Mouse (Mus musculus) gastrocnemius, postnatal 10 days (tissue): ENCODE measurements at regions not wholly inside any gene's neighbourhood (a gene's known extent, or its start where the extent isn't known, plus 50 kb on each side); places are given as distances from the start of the nearest gene placed in this dataset.
A peak's percentile ranks its signal among the peaks of the same experiment; 100 is the strongest.

Source experiments
- DNase-seq: peaks from one replicate; pipeline ENCODE4 v3.0.0; 2021; ENCODE audit warnings: mixed read lengths

DNA sequence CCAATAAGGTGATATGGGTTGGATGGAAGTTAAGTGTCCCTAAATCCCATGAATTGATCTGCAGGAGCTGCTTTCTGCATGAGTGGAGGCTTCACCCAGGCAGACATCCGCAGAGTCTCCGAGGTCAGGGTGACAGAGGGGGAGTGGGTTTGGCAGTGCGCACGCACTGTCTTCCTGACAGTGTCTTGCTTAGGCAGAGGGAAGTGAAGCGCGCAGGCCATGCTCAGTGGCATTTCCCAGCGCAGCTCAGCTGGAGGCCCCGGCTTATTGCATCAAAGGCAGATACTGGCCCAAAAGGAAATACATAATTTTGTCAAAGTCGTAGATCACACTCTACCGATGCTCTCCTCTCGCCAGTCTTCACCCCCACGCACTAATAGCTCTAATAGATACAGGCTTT, 252.7 kb upstream of the Dnajc24 start:
- DNase-seq: no peak

DNA sequence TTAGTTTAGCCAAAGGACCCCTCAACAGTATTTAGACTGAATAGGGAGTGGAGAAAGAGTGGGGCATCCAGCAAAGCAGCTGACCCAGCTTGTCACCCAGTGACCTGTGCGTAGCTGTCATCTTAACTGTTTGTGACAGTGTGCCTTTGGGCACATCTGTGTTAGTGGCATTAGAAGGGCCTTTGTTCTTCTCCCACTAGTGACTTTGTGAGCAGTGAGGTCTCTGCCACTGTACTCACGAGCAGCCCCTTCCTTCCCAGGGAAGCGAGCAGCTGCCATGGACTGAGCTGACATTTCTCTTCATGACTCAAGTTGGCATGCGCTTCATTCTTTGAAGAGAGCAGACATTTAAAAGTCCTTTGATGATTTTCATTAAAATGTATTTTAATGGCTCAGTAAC, 231.0 kb upstream of the Dnajc24 start:
- no peak for DNase-seq

DNA sequence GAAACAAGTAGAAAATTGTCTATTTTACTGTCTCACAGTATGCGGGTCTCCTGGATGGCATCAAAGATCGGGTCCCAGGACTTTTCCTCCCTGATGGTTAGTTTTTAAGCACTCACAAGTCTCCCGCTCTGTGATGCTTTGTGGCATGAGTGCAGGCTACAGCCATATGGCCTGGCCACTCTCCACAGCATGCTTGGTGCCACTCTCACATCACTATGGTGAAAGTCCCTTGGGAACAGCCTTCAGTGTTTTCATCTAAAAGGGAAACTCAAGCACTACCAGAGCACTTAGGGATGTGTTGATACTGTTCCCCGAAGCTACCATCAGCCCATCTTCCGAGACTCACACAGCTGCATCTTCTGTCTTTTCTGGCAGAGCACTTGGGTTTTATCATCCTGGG, 227.8 kb upstream of the Dnajc24 start:
- DNase-seq: no peak

DNA sequence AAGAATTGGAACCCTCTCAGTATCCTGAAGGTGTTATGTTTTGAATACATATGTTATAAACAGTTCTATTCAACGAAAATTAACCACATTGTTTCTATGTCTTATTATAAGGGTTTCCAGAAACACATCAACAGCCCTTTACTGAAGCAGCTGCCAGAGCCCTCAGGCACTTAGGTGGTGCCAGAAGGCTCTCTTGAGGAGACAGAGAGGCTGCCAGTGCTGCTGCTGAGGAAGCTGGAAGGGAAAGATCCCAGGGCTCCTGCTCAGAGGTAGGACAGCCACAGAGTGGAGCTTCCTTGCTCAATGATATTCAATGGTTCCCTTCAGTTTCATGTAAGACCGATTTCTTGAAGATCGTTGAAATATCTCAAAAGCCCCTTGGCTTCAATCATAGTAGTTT, 226.7 kb upstream of the Dnajc24 start:
- no peak for DNase-seq

DNA sequence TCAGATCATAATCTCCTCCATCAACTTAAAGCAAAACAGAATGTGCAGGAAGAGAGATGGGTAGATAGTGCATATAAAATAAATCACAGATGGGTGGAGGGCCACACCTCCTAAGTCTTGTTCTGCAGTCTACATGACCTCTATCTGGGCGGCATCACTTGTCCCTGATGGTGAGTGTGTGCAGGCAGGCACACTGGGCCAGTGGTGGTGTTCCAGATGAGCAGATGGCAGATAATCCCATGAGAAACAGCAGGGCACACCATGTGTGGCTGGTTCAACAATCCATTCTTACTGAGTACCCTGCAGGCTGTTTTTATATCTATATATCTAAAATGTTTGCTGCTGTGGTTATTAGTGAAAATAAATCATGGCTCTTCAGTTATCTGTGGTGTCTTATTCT, 224.9 kb upstream of the Dnajc24 start:
- no peak for DNase-seq

DNA sequence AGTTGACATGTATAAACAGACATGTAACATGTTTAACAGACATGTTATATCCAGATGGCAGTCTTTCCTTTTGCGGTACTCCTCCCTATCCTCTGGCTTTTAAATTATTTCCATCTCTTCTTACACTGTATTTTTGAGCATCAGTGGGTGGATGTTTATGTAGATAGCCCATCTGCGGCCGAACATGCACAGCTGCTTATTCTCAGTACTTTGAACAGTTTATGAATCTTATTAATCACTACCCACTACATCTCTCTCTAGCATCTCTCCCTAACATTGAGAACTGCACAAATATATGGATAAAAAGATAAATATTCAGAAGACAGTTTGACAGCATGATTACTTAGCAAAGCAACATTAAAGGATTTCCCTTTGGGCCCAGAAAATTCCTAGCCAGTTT, 212.8 kb upstream of the Dnajc24 start:
- DNase-seq: no peak

DNA sequence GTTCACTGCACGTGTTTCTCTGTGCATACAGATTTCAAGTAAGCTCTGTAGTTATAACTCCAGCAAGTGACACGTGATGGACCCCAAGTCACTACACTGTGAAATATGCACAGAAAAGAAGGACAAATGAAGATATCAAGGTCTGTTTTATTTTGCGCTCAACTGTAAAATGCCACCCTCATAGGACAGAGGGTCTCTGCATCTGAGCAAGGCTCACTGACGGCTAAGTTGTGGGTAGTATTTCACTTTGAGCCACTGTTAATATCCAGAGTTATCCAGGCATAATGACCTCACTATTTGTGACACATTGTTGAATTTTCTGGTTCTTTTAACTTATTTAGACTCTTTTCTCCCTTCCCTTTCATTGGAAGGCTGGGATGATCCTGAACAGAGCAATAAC, 210.4 kb upstream of the Dnajc24 start:
- DNase-seq: no peak

DNA sequence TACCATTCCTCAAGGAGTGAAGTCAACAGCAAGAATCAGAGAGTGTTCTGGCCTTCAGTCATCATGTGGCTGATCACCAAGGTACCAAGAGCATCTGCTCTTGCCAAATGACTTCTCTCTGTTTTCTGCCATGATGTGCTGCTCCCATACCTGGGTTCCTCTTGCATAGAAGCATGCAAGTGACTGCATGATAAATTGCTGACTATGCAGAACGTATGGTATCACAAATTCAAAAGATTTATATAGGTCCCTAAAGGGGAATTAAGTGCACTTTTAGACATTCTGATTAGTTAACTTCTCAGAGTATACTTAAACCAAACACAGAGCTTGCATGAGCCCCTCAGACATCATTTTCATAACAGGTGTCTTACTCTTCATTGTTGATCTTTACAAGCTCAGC, 207.4 kb upstream of the Dnajc24 start:
- no peak for DNase-seq

DNA sequence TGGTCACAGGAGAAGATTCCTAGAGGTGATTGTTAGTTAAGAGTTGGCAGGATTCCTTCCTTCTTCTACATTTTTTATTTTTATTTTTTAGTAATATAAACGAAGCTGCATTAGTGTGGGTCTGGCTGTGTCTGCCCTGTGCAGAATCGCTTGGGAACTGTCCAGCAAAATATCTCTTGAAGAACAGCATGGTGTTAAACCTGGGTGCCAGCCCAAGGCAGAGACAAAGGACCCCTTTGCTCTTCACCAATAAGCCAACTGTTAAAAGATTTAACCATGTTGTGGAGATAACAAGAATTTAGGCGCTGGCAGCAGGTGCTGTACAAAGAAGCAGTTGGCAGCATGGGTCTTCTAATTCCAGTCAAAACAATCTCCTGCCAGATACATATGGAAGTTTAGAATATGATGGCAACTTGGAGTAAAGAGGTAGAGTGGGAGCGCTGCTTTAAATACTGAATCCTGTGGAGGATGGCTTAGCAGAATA, 205.5 kb upstream of the Dnajc24 start:
- no peak for DNase-seq

DNA sequence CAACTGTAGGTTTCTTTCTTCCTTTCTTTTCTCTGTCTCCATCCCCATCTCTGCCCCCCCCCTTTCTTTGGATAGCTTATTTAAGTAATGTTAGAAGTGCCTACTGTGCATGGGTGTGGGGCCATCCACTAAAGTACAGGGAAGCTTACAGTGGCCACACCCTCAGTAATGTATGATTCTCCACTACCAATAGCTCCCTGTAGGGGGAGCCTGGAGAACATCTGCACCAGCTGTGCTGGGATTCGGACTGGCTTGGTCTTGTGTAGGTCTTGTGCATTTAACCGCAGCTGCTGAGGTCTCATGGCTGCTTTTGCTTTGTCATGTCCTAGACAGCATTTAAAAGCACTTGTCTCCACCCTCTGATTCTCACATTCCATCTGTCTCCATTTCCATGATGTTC, 196.8 kb upstream of the Dnajc24 start:
- DNase-seq: no peak

DNA sequence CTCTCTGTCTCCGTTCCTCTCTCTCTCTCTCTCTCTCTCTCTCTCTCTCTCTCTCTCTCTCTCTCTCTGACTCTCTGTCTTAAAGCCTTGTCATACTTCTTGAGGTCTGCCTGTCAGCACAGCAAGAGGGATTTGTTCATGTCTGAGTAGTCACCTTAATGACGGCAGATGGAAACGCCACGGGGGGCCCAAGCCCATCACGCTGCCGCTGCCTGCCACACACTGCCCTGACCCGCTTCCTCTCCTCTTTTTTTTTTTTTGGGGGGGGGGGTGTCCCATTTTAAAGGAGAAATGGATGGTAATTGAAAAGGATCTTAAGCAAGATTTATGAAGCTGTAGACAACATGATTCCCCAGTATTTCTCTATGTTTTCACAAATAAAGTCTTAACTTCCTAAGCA, 191.8 kb upstream of the Dnajc24 start:
- DNase-seq: no peak

DNA sequence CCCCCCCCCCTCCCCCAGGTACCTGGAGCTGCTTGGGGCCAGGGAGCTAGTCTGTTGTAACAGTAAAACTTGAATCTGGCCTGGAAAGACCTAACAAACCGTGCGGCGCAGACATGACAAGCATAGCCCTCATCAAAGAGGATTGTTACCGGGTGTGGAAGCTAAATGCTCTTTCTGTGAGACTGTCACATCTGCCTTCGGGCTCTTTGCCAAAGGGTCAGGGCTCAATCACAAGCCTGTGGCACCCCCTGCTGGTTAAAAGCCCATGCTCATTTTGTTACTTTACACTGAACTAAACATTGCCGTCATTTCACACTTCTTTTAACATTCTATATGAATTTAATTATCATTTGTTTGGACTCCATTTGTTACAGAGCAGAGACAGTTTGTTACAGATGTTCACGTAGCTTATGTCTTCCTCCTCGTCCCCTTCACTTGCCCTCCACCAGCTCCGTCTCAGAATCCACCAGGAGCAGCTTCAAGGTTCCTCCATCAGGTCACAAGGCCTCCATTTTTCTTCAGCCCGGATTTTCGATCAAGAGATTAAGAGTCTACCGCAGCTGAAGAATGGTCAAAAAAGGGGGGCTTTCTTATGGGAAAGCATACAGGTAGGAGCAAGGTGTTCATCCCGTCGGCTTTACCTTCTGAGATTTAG, 191.1 kb upstream of the Dnajc24 start:
- DNase-seq: peak; percentile 74

DNA sequence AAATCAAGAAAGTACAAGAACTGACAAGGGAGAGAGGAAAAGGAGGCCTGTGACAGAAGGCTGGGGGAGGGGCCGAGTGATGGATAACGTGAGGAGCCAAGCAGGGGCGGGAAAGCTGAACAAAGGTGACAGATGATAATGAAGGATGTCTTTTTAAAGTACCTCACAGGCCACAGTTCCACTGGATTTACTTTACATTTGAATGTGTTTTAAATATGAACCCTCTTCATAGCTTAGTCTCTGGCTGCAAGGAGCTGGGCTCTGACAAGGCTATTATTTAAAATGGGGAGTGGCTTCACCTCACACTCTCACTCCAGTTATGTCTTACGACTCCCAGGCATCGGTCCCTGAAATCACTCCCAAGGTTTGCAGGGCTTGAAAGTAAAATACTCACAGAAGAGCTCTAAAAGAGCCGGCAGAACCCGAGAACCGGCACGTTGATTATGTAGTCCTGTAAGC, 190.6 kb upstream of the Dnajc24 start:
- DNase-seq: no peak

DNA sequence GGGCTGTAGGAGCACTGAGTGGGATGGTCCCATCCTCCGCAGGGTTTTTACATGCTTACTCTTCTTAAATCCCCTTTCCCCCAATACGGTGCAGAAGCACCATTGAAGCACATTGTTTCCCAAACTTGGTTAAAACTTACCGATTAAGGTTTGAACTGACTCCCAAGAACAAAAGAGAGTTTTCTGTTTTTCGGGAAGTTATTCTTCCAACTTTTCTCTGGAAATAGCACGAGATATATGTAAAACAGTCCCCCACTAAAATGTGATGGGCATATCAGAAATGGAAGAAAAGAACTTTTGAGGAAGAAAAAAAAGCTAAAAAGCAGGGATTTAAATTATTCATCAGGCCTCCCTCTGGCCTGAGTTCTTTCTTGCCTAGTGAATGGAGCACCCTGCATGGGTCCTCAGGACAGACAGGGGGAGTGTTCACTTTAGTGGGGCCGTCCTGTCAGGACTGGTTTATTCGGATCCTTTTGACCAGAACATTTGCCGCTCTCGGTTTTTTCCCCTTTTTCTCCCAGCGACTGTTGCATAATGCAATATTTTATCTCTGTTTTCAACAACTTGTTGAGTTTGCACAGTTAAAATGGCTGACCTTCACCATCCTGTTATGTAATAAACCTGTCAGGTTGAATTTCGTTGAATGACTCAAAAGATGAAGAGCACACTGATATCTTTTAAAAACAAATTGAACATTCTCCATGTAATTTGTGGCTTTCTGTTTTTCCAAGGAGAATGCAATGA, 187.4 kb upstream of the Dnajc24 start:
- DNase-seq: no peak

DNA sequence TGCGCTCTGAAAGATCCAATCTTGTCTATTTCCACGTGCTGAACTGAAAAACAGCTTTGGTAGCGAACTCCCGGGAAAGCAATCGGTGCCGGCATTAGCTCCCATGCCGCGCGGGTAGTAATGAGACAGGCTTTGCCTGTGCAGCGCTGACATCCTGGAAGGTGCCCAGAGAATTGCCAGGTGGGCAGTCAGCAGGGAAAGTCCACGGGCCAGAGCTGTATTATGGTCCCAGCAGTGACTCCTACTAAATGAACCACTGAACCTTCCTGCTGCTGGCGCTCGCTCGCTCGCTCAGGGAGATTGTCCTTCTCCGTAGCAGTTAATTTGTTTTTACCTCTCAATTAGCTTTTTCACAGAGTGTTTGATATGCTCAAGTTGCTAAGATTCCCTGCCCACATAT, 180.3 kb upstream of the Dnajc24 start:
- DNase-seq: no peak

DNA sequence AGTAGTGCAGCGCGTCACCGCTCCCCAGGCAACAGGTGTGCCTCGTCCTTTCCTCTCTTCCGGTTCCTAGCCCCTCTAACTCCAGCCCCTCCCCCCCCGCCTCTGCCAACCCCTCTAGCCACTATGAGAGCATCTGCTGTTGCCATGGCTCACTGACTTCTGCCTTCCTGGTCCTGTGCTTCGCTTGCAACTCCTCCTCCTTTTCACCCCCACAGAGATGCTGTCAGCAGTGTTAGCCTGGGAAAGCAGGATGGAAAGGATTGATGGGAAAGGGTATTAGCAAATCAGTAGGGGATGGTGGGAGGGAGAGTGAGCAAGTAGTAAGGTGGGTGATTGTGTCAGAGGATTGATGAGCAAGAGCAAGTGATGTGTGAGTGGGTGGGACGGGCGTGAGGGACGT, 178.7 kb upstream of the Dnajc24 start:
- no peak for DNase-seq

DNA sequence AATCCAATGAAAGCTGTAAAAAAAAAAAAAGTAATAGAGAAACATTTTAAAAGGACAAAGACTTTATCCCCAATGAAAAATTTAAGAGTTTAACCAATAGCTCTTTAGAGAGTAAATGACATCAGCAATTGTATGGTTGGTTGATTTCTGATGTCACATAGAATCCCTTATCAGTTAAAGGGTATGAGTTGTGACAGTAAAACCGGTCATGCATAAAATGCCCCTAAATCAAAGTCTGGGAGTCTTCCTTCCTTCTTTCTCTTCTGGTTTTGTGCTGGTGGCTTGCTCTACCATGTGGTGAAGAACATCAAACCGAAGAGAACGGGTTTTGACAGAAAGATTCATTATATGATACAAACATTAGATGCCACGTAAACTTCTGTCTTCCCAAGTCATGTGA, 159.3 kb upstream of the Dnajc24 start:
- no peak for DNase-seq

DNA sequence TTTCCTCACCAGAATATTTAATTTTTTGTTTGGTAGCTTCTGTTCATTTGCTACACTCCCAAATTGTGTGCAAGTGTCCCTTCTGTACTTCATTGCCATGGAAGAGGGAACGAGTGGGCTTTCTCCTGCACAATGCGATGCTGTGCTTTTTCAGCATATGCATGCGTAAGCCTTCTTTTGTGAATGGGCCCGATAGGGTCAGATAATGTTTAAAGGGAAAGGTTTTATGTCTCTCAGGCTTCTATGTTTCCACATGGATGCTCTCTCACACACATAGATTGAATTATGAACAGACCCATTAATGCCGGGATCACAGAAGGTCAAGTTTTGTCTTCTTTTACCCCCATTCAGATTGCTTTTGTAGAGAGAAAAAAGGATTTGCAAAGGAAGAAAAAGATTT, 158.5 kb upstream of the Dnajc24 start:
- DNase-seq: no peak

DNA sequence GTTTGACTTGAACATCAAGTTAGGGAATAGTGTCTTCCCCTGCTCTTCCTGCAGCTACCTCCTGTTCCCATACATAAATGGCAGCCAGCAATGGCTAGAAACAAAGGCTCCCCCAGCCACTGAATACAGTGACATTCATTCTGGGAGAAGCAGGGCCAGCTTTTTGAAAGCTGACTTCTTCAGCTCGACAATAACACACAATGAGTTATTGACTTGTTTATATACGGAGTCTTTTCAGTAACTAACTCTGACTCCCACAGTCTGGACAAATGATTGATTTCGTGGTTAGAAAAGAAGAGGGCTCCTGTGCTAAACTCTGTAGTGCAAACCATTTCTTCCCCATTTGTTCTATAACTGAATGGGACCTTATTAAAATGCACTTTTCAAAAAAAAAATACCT, 146.4 kb upstream of the Dnajc24 start:
- no peak for DNase-seq

DNA sequence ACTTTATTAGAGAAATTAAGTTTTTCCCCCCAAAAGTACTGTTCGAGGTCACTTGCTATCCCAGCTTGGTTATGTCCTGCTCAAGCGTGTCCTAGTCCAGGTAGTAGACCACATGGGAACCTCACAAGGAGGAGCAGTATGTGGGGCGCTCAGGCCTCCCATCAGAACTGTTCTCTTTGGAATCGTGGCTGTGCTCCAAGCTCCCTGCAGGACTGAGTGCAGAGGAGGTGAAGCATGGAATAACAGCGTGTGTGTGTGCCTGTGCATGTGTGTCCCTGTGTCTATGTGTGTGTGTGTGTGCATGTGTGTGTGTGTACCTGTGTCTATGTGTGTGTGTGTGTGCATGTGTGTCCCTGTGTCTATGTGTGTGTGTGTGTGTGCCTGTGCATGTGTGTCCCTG, 137.6 kb upstream of the Dnajc24 start:
- DNase-seq: no peak

DNA sequence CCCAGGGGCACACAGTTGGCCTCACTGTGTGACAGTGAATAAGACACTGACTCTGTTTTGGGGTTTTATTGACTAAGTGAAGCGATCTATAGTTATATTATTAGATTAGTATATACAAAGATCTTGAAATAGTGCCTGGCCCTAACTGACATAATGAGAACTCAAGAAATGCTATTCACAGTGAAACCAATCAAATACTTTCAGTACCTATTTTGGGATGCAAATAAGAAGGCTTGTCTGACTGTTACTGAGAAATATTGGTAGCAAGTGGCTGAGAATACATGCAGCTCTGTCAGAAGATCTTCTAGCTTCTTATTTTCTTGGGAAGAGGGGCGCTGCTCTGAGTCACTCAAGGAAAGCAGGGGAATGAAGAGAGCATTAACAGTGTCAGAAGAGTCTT, 97.7 kb upstream of the Dnajc24 start:
- no peak for DNase-seq

DNA sequence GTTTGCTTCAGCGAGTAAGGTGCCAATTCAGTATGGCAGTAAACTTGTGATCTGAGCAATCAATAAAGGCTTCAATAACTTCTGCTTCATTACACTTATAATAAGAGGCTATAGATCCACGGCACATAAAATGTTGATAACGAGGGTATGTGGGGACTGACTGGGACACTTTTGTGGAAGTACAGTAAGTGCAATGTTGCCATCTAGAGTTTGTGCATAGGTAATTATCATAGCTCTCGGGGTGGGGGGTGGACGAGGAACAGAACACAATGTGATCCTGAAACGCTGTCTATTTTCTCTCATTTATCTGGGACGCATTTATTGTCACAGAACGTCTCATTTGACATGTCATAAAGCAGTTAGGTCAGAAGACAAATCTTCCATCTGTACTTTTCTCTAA, 82.8 kb upstream of the Dnajc24 start:
- no peak for DNase-seq

DNA sequence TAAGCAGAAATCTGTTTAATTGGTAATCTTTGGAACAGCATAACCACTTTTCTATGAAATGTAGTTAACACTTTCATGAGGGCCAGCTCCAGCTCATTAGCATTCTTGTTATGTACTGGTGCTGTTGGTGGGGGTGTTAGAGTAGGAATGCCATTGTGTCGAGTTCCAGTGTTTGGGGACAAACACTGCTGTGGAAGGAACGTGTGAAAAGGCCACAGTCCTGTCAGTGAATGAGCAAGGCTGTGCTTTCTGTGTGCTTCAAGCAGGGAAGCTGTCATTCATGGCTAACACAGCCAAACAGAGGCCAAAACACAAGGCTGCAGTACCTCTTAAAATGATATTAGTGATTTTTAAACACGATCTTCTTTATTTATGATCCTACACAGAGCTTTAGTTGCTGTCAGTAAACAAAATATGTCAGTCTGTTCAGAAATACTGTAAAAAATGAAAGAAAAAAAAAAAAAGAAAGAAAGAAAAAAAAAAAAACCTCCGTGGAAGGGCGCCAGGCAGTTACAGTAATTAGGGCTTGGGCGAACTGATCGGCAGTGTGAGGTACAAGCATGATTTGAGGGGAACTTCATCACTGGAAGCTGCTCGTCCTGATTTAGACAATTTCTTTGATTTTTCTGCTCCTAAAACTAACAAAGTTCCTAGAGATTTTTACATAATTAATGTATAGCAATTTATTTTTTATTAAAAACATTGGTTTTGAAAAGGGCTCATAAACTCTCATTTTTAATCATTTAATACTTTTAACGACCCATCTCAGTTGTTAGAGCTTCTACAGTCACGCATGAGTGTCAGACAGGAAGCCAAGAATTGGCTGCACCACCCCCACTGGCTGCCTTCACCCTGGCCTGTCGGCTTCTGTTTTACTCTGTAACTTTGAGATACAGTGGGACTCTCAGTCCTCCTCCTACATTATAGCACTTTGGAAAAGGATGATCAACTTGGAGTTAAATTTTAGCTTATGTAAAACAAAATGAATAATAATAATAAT, 80.8 kb upstream of the Dnajc24 start:
- DNase-seq: no peak
